Mouse (Mus musculus): Measurements from ENCODE around the gene Vangl2. TPM values are rescaled to one million over a fixed set of nuclear protein-coding genes. Genes with fewer than 3 reads are reported as not detected.
A peak's percentile ranks its signal among the peaks of the same experiment; 100 is the strongest.

The Vangl2 gene
- total RNA-seq, 1 experiment: 25.3 TPM

- H3K9me3 ChIP-seq (ENCODE audit: control insufficient read depth, insufficient read depth, low read depth, low read length): no peaks in the 10 kb centered on the region
Observed at GRCm38 (mm10) chr1:172056251-172056650, 28.0 kb upstream of the Vangl2 start.

DNA sequence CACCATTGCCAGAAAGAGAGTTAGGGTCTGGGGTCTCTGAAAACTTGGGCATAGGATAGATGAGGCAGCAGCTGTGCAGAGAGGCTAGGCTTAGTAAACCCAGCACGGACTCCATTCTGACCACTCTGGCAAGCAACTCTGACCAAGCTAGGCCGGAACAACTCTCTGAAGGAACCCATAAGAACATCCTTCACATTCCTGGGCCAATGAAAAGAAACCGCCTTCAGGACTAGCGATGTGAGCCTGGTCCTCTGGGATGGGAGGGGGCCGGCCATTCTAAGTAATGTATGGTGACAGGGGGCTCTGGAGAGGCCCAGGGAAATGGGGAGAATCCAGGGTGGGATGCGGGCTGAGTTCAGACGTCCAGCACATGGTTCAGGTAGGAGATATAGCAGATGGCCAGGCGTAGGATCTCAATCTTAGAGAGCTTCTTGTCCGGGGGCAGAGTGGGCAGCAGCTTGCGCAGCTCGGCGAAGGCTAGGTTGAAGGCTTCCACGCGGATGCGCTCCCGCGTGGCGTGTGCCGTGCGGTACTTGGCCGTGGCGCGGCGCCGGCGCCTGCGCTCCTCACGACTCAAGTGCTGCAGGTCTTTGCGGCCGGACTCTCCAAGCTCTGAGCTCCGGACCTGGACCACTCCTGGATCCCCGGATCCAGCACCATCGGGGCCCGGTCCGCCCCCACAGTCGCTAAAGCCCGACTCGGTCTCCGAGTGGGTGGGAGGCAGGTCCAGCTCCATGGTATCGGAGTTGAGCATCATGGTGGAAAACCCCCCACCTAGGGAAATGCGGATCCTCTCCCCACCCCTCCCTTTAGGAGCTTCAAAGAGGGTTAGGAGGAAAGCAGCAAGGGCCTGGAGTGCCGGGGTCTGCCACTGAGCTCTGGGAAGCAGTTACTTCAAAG is 25.5 kb upstream of the Vangl2 start:
- Histone ChIP-seq H3K9me3 (ENCODE audit: control insufficient read depth, insufficient read depth, low read depth, low read length) (no peaks in the 10 kb centered on the region), H3K9ac (ENCODE audit: insufficient read depth, low read depth, low read length, poor library complexity, severe bottlenecking) (peak overlapping the region; percentile 64), H3K4me3 (ENCODE audit: insufficient read depth in 1 of 2, low read depth in 1 of 2, low read length in 2 of 2, poor library complexity in 1 of 2, severe bottlenecking in 1 of 2) (peak overlapping the region; percentile 61 to 64), H3K27ac (ENCODE audit: insufficient read depth, low read depth, low read length, poor library complexity, severe bottlenecking) (no peak overlapping the region), H3K36me3 (ENCODE audit: control insufficient read depth, insufficient read depth, low read length, poor library complexity, severe bottlenecking) (no peaks in the 10 kb centered on the region), H3K4me1 (ENCODE audit: control insufficient read depth in 2 of 2, insufficient read depth in 2 of 2, low read length in 2 of 2, poor library complexity in 1 of 2) (peaks cover 1 to 10% of the 10 kb centered on the region in 2 experiments; a peak in 1 of 4 replicates)
- in situ Hi-C loops (cut with MboI; ENCODE audit: low sequenced_read_pairs in 2 of 2, unreplicated experiment in 2 of 2): no loop called here
- TF ChIP-seq HCFC1 (IDR thresholded peaks at IDR 0.05; ENCODE audit: borderline replicate concordance, insufficient read depth, low read length) (no peak), ZC3H11A (IDR thresholded peaks at IDR 0.05; ENCODE audit: borderline replicate concordance, low read depth, low read length) (no peak), CHD2 (IDR thresholded peaks at IDR 0.05; ENCODE audit: low read depth, low read length) (no peak), ZNF384 (IDR thresholded peaks at IDR 0.05; ENCODE audit: low read depth, low read length) (no peak), MAFK (IDR thresholded peaks at IDR 0.05; ENCODE audit: insufficient read depth, low read depth, low read length) (no peak)
- DNase-seq (ENCODE audit: low read depth, low spot score): no peak

More at GRCm38 (mm10) chr1:172056251-172056650, 28.0 kb upstream of the Vangl2 start:
- no peak for DNase-seq (ENCODE audit: low read depth, low spot score)
- no peak overlapping the region for H3K27ac ChIP-seq (ENCODE audit: insufficient read depth, low read depth, low read length, poor library complexity, severe bottlenecking)
- H3K9ac ChIP-seq (ENCODE audit: insufficient read depth, low read depth, low read length, poor library complexity, severe bottlenecking): no peak overlapping the region
- in situ Hi-C loops (cut with MboI; ENCODE audit: low sequenced_read_pairs in 2 of 2, unreplicated experiment in 2 of 2): no loop called here
- H3K4me1 ChIP-seq (ENCODE audit: control insufficient read depth in 2 of 2, insufficient read depth in 2 of 2, low read length in 2 of 2, poor library complexity in 1 of 2): peaks cover 1 to 12% of the 10 kb centered on the region in 2 experiments; a peak in 1 of 4 replicates
- H3K36me3 ChIP-seq (ENCODE audit: control insufficient read depth, insufficient read depth, low read length, poor library complexity, severe bottlenecking): no peaks in the 10 kb centered on the region
- H3K4me3 ChIP-seq (ENCODE audit: insufficient read depth in 1 of 2, low read depth in 1 of 2, low read length in 2 of 2, poor library complexity in 1 of 2, severe bottlenecking in 1 of 2): no peak overlapping the region
- TF ChIP-seq HCFC1 (IDR thresholded peaks at IDR 0.05; ENCODE audit: borderline replicate concordance, insufficient read depth, low read length) (no peak), MAFK (IDR thresholded peaks at IDR 0.05; ENCODE audit: insufficient read depth, low read depth, low read length) (no peak), ZC3H11A (IDR thresholded peaks at IDR 0.05; ENCODE audit: borderline replicate concordance, low read depth, low read length) (no peak), CHD2 (IDR thresholded peaks at IDR 0.05; ENCODE audit: low read depth, low read length) (no peak), ZNF384 (IDR thresholded peaks at IDR 0.05; ENCODE audit: low read depth, low read length) (no peak)

GRCm38 (mm10) chr1:172052766-172053279 is 24.6 kb upstream of the Vangl2 start:
- Histone ChIP-seq H3K4me3 (ENCODE audit: insufficient read depth in 1 of 2, low read depth in 1 of 2, low read length in 2 of 2, poor library complexity in 1 of 2, severe bottlenecking in 1 of 2) (peak overlapping the region; percentile 32 to 33; a peak in 2 of 4 replicates), H3K27ac (ENCODE audit: insufficient read depth, low read depth, low read length, poor library complexity, severe bottlenecking) (no peak overlapping the region), H3K36me3 (ENCODE audit: control insufficient read depth, insufficient read depth, low read length, poor library complexity, severe bottlenecking) (no peaks in the 10 kb centered on the region), H3K9me3 (ENCODE audit: control insufficient read depth, insufficient read depth, low read depth, low read length) (no peaks in the 10 kb centered on the region), H3K4me1 (ENCODE audit: control insufficient read depth in 2 of 2, insufficient read depth in 2 of 2, low read length in 2 of 2, poor library complexity in 1 of 2) (peaks cover 1 to 13% of the 10 kb centered on the region in 2 experiments; a peak in 2 of 4 replicates), H3K9ac (ENCODE audit: insufficient read depth, low read depth, low read length, poor library complexity, severe bottlenecking) (no peak overlapping the region)
- DNase-seq (ENCODE audit: low read depth, low spot score): no peak
- no peak for TF ChIP-seq HCFC1 (IDR thresholded peaks at IDR 0.05; ENCODE audit: borderline replicate concordance, insufficient read depth, low read length)
- TF ChIP-seq MAFK (IDR thresholded peaks at IDR 0.05; ENCODE audit: insufficient read depth, low read depth, low read length): no peak
- TF ChIP-seq ZNF384 (IDR thresholded peaks at IDR 0.05; ENCODE audit: low read depth, low read length): no peak
- no peak for TF ChIP-seq CHD2 (IDR thresholded peaks at IDR 0.05; ENCODE audit: low read depth, low read length)
- no peak for TF ChIP-seq ZC3H11A (IDR thresholded peaks at IDR 0.05; ENCODE audit: borderline replicate concordance, low read depth, low read length)
- in situ Hi-C loops (cut with MboI; ENCODE audit: low sequenced_read_pairs in 2 of 2, unreplicated experiment in 2 of 2): no loop called here

GRCm38 (mm10) chr1:172049131-172049782 is 21.0 kb upstream of the Vangl2 start:
- no peak for DNase-seq (ENCODE audit: low read depth, low spot score)
- Histone ChIP-seq H3K36me3 (ENCODE audit: control insufficient read depth, insufficient read depth, low read length, poor library complexity, severe bottlenecking) (no peaks in the 10 kb centered on the region), H3K9ac (ENCODE audit: insufficient read depth, low read depth, low read length, poor library complexity, severe bottlenecking) (no peak overlapping the region), H3K27ac (ENCODE audit: insufficient read depth, low read depth, low read length, poor library complexity, severe bottlenecking) (no peak overlapping the region), H3K4me3 (ENCODE audit: insufficient read depth in 1 of 2, low read depth in 1 of 2, low read length in 2 of 2, poor library complexity in 1 of 2, severe bottlenecking in 1 of 2) (no peak overlapping the region), H3K4me1 (ENCODE audit: control insufficient read depth in 2 of 2, insufficient read depth in 2 of 2, low read length in 2 of 2, poor library complexity in 1 of 2) (peaks cover 1 to 15% of the 10 kb centered on the region in 2 experiments; a peak in 2 of 4 replicates), H3K9me3 (ENCODE audit: control insufficient read depth, insufficient read depth, low read depth, low read length) (no peaks in the 10 kb centered on the region)
- in situ Hi-C loops (cut with MboI; ENCODE audit: low sequenced_read_pairs in 2 of 2, unreplicated experiment in 2 of 2): no loop called here
- no peak for TF ChIP-seq CHD2 (IDR thresholded peaks at IDR 0.05; ENCODE audit: low read depth, low read length)
- no peak for TF ChIP-seq HCFC1 (IDR thresholded peaks at IDR 0.05; ENCODE audit: borderline replicate concordance, insufficient read depth, low read length)
- TF ChIP-seq ZNF384 (IDR thresholded peaks at IDR 0.05; ENCODE audit: low read depth, low read length): no peak
- TF ChIP-seq MAFK (IDR thresholded peaks at IDR 0.05; ENCODE audit: insufficient read depth, low read depth, low read length): no peak
- TF ChIP-seq ZC3H11A (IDR thresholded peaks at IDR 0.05; ENCODE audit: borderline replicate concordance, low read depth, low read length): no peak
